Mouse (Mus musculus) spleen, adult 2 months (tissue): Measurements from ENCODE around the gene Scn3b. TPM values are rescaled to one million over a fixed set of nuclear protein-coding genes. Genes with fewer than 3 reads are reported as not detected.

Source experiments
- DNase-seq, 2 experiments: peaks; one replicate each; pipeline versions ENCODE4 v3.0.0 to v3.0.0-alpha.2; 2012 to 2021; ENCODE audit warnings: low spot score in 2 of 2, low read depth in 1 of 2
- H3K27ac ChIP-seq: fragments of 200-500 bp; 2 replicates; pipeline ENCODE4 v1.5.1; 2012; ENCODE audit warnings: low read length, inconsistent platforms; ENCODE audit not compliant: insufficient read depth
- H3K27me3 ChIP-seq: fragments of 200-500 bp; 2 replicates; pipeline ENCODE4 v1.6.1; 2012; ENCODE audit warnings: mild to moderate bottlenecking, moderate library complexity, low read length, inconsistent platforms; ENCODE audit not compliant: control insufficient read depth, insufficient read depth
- H3K36me3 ChIP-seq: fragments of 200-500 bp; 2 replicates; pipeline ENCODE4 v1.6.1; 2012; ENCODE audit warnings: mild to moderate bottlenecking, low read length, inconsistent platforms; ENCODE audit not compliant: control insufficient read depth, insufficient read depth
- H3K4me1 ChIP-seq: fragments of 200-500 bp; 2 replicates; pipeline ENCODE4 v1.6.1; 2011; ENCODE audit warnings: inconsistent platforms; ENCODE audit not compliant: control insufficient read depth, insufficient read depth, insufficient read length
- H3K4me3 ChIP-seq: fragments of 200-500 bp; 2 replicates; pipeline ENCODE4 v1.5.1; 2011; ENCODE audit warnings: mild to moderate bottlenecking, inconsistent platforms; ENCODE audit not compliant: insufficient read depth, insufficient read length; ENCODE audit errors: extremely low read depth
- CTCF ChIP-seq: fragments of 200-500 bp; IDR thresholded peaks from 2 replicates; pipeline ENCODE4 v1.5.1; 2011; ENCODE audit warnings: mild to moderate bottlenecking, inconsistent platforms; ENCODE audit not compliant: insufficient read depth, insufficient read length, insufficient replicate concordance; ENCODE audit errors: extremely low read depth
- POLR2A ChIP-seq: fragments of 200-500 bp; IDR thresholded peaks from 2 replicates; pipeline ENCODE4 v1.6.1; 2011; ENCODE audit warnings: low read depth, low read length, inconsistent platforms
- WGBS: fragments of 180-500 bp; shearing (Covaris S2); methylation state at CpG from one replicate; pipeline ENCODE4 v1.1.7; 2018; 5-methylcytosine and 5-hydroxymethylcytosine counted together
- polyA plus RNA-seq: library from polyadenylated mRNA; depleted of rRNA; stranded (reverse); fragments of >200 nt; gene quantifications from 2 replicates; pipeline ENCODE4 v1.2.3, GENCODE M21; 2012

Gene Scn3b
- polyA plus RNA-seq, 1 experiment, result 0.26 TPM

- TF ChIP-seq POLR2A, result no peak
- no peak for TF ChIP-seq CTCF
- no peak overlapping the region for H3K27ac ChIP-seq
- DNase-seq, result no peak
- no peaks in the 10 kb centered on the region for H3K36me3 ChIP-seq
- 89% methylated on average over 7 of the region's 7 CpGs for WGBS
- no peak overlapping the region for H3K4me3 ChIP-seq
- no peaks in the 10 kb centered on the region for H3K27me3 ChIP-seq
- no peaks in the 10 kb centered on the region for H3K4me1 ChIP-seq
Observed at GRCm38 (mm10) chr9:40282968-40283367, 14.0 kb downstream of the Scn3b start.

- H3K36me3 ChIP-seq, result peaks cover 4% of the 10 kb centered on the region; the same call in 1 of the 2 replicates
- no peak overlapping the region for H3K27ac ChIP-seq
- TF ChIP-seq POLR2A (no peak), CTCF (no peak)
- no peaks in the 10 kb centered on the region for H3K4me1 ChIP-seq
- H3K4me3 ChIP-seq, result no peak overlapping the region
- no peak for DNase-seq
- 94% methylated on average over 4 of the region's 4 CpGs for WGBS
- H3K27me3 ChIP-seq, result no peaks in the 10 kb centered on the region
Observed at GRCm38 (mm10) chr9:40292475-40292874, 23.5 kb downstream of the Scn3b start.

GRCm38 (mm10) chr9:40293286-40293685, 24.3 kb downstream of the Scn3b start:
- no peak overlapping the region for H3K27ac ChIP-seq
- H3K27me3 ChIP-seq, result no peaks in the 10 kb centered on the region
- H3K36me3 ChIP-seq, result peaks cover 5% of the 10 kb centered on the region; the same call in 1 of the 2 replicates
- TF ChIP-seq POLR2A (no peak), CTCF (no peak)
- no peaks in the 10 kb centered on the region for H3K4me1 ChIP-seq
- 94% methylated on average over 8 of the region's 8 CpGs for WGBS
- no peak overlapping the region for H3K4me3 ChIP-seq
- DNase-seq, result no peak

GRCm38 (mm10) chr9:40293740-40294139, 24.7 kb downstream of the Scn3b start:
- Histone ChIP-seq H3K4me3 (no peak overlapping the region), H3K4me1 (no peaks in the 10 kb centered on the region), H3K27ac (no peak overlapping the region), H3K27me3 (no peaks in the 10 kb centered on the region), H3K36me3 (peaks cover 5% of the 10 kb centered on the region; the same call in 1 of the 2 replicates)
- DNase-seq, result no peak
- TF ChIP-seq POLR2A, result no peak
- no peak for TF ChIP-seq CTCF
- WGBS, result 95% methylated on average over 5 of the region's 5 CpGs

GRCm38 (mm10) chr9:40294210-40294609, 25.2 kb downstream of the Scn3b start:
- H3K36me3 ChIP-seq, result peaks cover 5% of the 10 kb centered on the region; the same call in 1 of the 2 replicates
- DNase-seq, result no peak
- 93% methylated on average over 5 of the region's 5 CpGs for WGBS
- no peaks in the 10 kb centered on the region for H3K27me3 ChIP-seq
- no peak overlapping the region for H3K27ac ChIP-seq
- H3K4me3 ChIP-seq, result no peak overlapping the region
- no peaks in the 10 kb centered on the region for H3K4me1 ChIP-seq
- TF ChIP-seq POLR2A, result no peak
- TF ChIP-seq CTCF, result no peak

- TF ChIP-seq POLR2A (no peak), CTCF (no peak)
- WGBS, result 86% methylated on average over 1 of the region's 1 CpGs
- peaks cover 8% of the 10 kb centered on the region for H3K36me3 ChIP-seq
Observed at GRCm38 (mm10) chr9:40294866-40295265, 25.8 kb downstream of the Scn3b start.

GRCm38 (mm10) chr9:40296251-40296650, 27.2 kb downstream of the Scn3b start:
- 91% methylated on average over 5 of the region's 5 CpGs for WGBS
- TF ChIP-seq CTCF, result no peak
- no peak for TF ChIP-seq POLR2A
- peaks cover 11% of the 10 kb centered on the region for H3K36me3 ChIP-seq
- no peaks in the 10 kb centered on the region for H3K27me3 ChIP-seq
- no peaks in the 10 kb centered on the region for H3K4me1 ChIP-seq
- H3K4me3 ChIP-seq, result no peak overlapping the region
- DNase-seq, result no peak
- H3K27ac ChIP-seq, result no peak overlapping the region

More at GRCm38 (mm10) chr9:40294866-40295265, 25.8 kb downstream of the Scn3b start:
- Histone ChIP-seq H3K4me1 (no peaks in the 10 kb centered on the region), H3K27me3 (no peaks in the 10 kb centered on the region), H3K27ac (no peak overlapping the region), H3K4me3 (no peak overlapping the region)
- no peak for DNase-seq

- TF ChIP-seq POLR2A (no peak), CTCF (no peak)
- no peaks in the 10 kb centered on the region for H3K4me1 ChIP-seq
- 94% methylated on average over 9 of the region's 9 CpGs for WGBS
- H3K4me3 ChIP-seq, result no peak overlapping the region
- H3K27me3 ChIP-seq, result no peaks in the 10 kb centered on the region
- peaks cover 11% of the 10 kb centered on the region for H3K36me3 ChIP-seq
- no peak for DNase-seq
- no peak overlapping the region for H3K27ac ChIP-seq
Observed at GRCm38 (mm10) chr9:40297969-40298368, 29.0 kb downstream of the Scn3b start.
